Mouse (Mus musculus) limb, embryonic 14.5 days (tissue): ENCODE measurements at regions not wholly inside any gene's neighbourhood (a gene's known extent, or its start where the extent isn't known, plus 50 kb on each side); places are given as distances from the start of the nearest gene placed in this dataset.

Experiments used
- ATAC-seq: fragments of 200-750 bp; cut with Nextera tagmentation; 2 replicates; pipeline ENCODE4 v1.8.0; 2017; ENCODE audit warnings: low read depth, moderate number of reproducible peaks, moderate TSS enrichment; ENCODE audit not compliant: low FRiP score
- DNase-seq: peaks from one replicate; pipeline ENCODE4 v3.0.0-alpha.2; 2015; ENCODE audit warnings: low spot score
- H3K27ac ChIP-seq: fragments of 300-500 bp; sonication (generic); replicated peaks from 2 replicates; pipeline ENCODE4 v1.5.1; 2014; ENCODE audit warnings: low read depth, mild to moderate bottlenecking, low read length, moderate library complexity, mixed read lengths
- H3K27me3 ChIP-seq: fragments of 300-500 bp; sonication (generic); 2 replicates; pipeline ENCODE4 v1.6.1; 2014; ENCODE audit warnings: low read length, mixed read lengths; ENCODE audit not compliant: control insufficient read depth, insufficient read depth
- H3K36me3 ChIP-seq: fragments of 300-500 bp; sonication (generic); 2 replicates; pipeline ENCODE4 v1.6.1; 2014; ENCODE audit warnings: mild to moderate bottlenecking, low read length, moderate library complexity, mixed read lengths; ENCODE audit not compliant: control insufficient read depth, insufficient read depth
- H3K4me1 ChIP-seq: fragments of 300-500 bp; sonication (generic); 2 replicates; pipeline ENCODE4 v1.6.1; 2014; ENCODE audit warnings: antibody characterized with exemption, low read length, mixed read lengths; ENCODE audit not compliant: control insufficient read depth, insufficient read depth
- H3K4me2 ChIP-seq: fragments of 300-500 bp; sonication (generic); replicated peaks from 2 replicates; pipeline ENCODE4 v1.6.1; 2014; ENCODE audit warnings: low read depth, mild to moderate bottlenecking, low read length, moderate library complexity; ENCODE audit not compliant: severe bottlenecking
- H3K4me3 ChIP-seq: fragments of 300-500 bp; sonication (generic); replicated peaks from 2 replicates; pipeline ENCODE4 v1.5.1; 2014; ENCODE audit warnings: low read length
- H3K9ac ChIP-seq: fragments of 300-500 bp; sonication (generic); 2 replicates; pipeline ENCODE4 v1.6.1; 2014; ENCODE audit warnings: mild to moderate bottlenecking, low read depth, low read length, moderate library complexity; ENCODE audit not compliant: severe bottlenecking
- H3K9me3 ChIP-seq: fragments of 300-500 bp; sonication (generic); 2 replicates; pipeline ENCODE4 v1.6.1; 2016; ENCODE audit warnings: low read length; ENCODE audit not compliant: control insufficient read depth
- POLR2A ChIP-seq: fragments of 200-500 bp; IDR thresholded peaks from 2 replicates; pipeline ENCODE4 v1.8.0; 2012; ENCODE audit warnings: inconsistent platforms, mild to moderate bottlenecking, moderate library complexity, borderline replicate concordance; ENCODE audit not compliant: insufficient read depth, insufficient read length; ENCODE audit errors: extremely low read depth
- WGBS: fragments of 180-500 bp; shearing (Covaris S2); extraction: QIAGEN DNeasy Blood & Tissue Kit; methylation state at CpG from one replicate; pipeline ENCODE4 v1.1.7; 2014; 5-methylcytosine and 5-hydroxymethylcytosine counted together

GRCm38 (mm10) chr7:70117930-70118922 is 248.3 kb downstream of the Nr2f2 start:
- peak; percentile 23 for DNase-seq
- no peak overlapping the region for H3K27ac ChIP-seq
- no peak for TF ChIP-seq POLR2A
- H3K36me3 ChIP-seq = no peaks in the 10 kb centered on the region
- WGBS = 9% methylated on average over 21 of the region's 21 CpGs
- no peak overlapping the region for H3K9ac ChIP-seq
- peak overlapping the region; percentile 27 for H3K4me3 ChIP-seq
- H3K4me2 ChIP-seq = peak overlapping the region; percentile 52
- H3K4me1 ChIP-seq = peaks cover 6% of the 10 kb centered on the region; the same call in 1 of the 2 replicates
- ATAC-seq = no peak
- peaks cover 17% of the 10 kb centered on the region for H3K27me3 ChIP-seq
- H3K9me3 ChIP-seq = no peaks in the 10 kb centered on the region

- Histone ChIP-seq H3K27me3 (peaks cover 20% of the 10 kb centered on the region; the same call in 1 of the 2 replicates), H3K4me3 (no peak overlapping the region), H3K27ac (no peak overlapping the region), H3K4me2 (no peak overlapping the region), H3K4me1 (0 out of 2 replicates have a peak, but pooled peaks cover 3% of the 10 kb centered on the region), H3K36me3 (no peaks in the 10 kb centered on the region), H3K9me3 (no peaks in the 10 kb centered on the region), H3K9ac (no peak overlapping the region)
- DNase-seq (no peak), ATAC-seq (no peak)
- WGBS = 36% methylated on average over 8 of the region's 8 CpGs
- no peak for TF ChIP-seq POLR2A
These were observed 257.5 kb downstream of the Nr2f2 start for GRCm38 (mm10) chr7:70109013-70109412.

- ATAC-seq = no peak
- H3K9ac ChIP-seq = no peak overlapping the region
- no peaks in the 10 kb centered on the region for H3K36me3 ChIP-seq
- H3K4me3 ChIP-seq = no peak overlapping the region
- H3K4me2 ChIP-seq = no peak overlapping the region
- DNase-seq = no peak
- peaks cover 13% of the 10 kb centered on the region; the same call in 1 of the 2 replicates for H3K27me3 ChIP-seq
- WGBS = 5% methylated on average over 2 of the region's 2 CpGs
- H3K9me3 ChIP-seq = no peaks in the 10 kb centered on the region
- no peak for TF ChIP-seq POLR2A
- 0 out of 2 replicates have a peak, but pooled peaks cover 3% of the 10 kb centered on the region for H3K4me1 ChIP-seq
- H3K27ac ChIP-seq = no peak overlapping the region
These were observed 261.5 kb downstream of the Nr2f2 start for GRCm38 (mm10) chr7:70105024-70105423.

GRCm38 (mm10) chr7:70104486-70104885 is 262.0 kb downstream of the Nr2f2 start:
- Histone ChIP-seq H3K36me3 (no peaks in the 10 kb centered on the region), H3K27ac (no peak overlapping the region), H3K4me3 (no peak overlapping the region), H3K9me3 (no peaks in the 10 kb centered on the region), H3K4me2 (no peak overlapping the region), H3K27me3 (peaks cover 13% of the 10 kb centered on the region; the same call in 1 of the 2 replicates), H3K9ac (no peak overlapping the region), H3K4me1 (0 out of 2 replicates have a peak, but pooled peaks cover 3% of the 10 kb centered on the region)
- ATAC-seq (no peak), DNase-seq (no peak)
- TF ChIP-seq POLR2A = no peak
- WGBS = 9% methylated on average over 8 of the region's 8 CpGs

- H3K4me1 ChIP-seq = 0 out of 2 replicates have a peak, but pooled peaks cover 3% of the 10 kb centered on the region
- DNase-seq (no peak), ATAC-seq (no peak)
- no peaks in the 10 kb centered on the region for H3K36me3 ChIP-seq
- no peak overlapping the region for H3K27ac ChIP-seq
- H3K9me3 ChIP-seq = no peaks in the 10 kb centered on the region
- no peak overlapping the region for H3K9ac ChIP-seq
- H3K4me2 ChIP-seq = no peak overlapping the region
- 44% methylated on average over 5 of the region's 5 CpGs for WGBS
- H3K4me3 ChIP-seq = no peak overlapping the region
- no peak for TF ChIP-seq POLR2A
- peaks cover 5% of the 10 kb centered on the region; the same call in 1 of the 2 replicates for H3K27me3 ChIP-seq
These were observed 262.9 kb downstream of the Nr2f2 start for GRCm38 (mm10) chr7:70103680-70104079.
